Mouse (Mus musculus) v-Abl transformed pro-B cells (cell line): Measurements from ENCODE around the gene Cog2.

Experiments used
- in situ Hi-C, 2 experiments: fragments of 400-800 bp; cut with MboI; formaldehyde crosslinking; loops; one replicate each; pipeline ENCODE4 v1.15.1; 2025; ENCODE audit not compliant: unreplicated experiment in 2 of 2

Cog2 gene

GRCm38 (mm10) chr8:124520249-124521080 is at the start of gene Cog2:
Gene Cog2, plus strand, starts transcription at chr8:124520767.
- in situ Hi-C loops, result no loop called here

DNA sequence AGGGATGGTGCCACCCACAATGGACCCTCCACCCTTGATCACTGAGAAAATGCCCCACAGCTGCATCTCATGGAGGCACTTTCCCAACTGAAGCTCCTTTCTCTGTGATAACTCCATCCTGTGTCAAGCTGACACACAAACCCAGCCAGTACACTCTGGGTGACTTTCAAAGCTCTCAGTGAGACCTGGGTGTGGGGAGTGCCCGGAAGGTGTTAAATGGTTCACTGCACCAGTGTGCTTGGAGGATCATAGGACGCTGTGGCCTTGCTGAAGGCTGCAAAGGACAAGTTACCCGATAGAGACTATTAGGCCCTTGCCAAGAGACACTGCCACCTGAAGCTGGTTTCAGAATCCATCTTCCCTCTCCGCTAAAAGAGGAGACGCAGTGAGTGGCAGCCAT is 44.9 kb upstream of the Cog2 start:
- in situ Hi-C loops, result no loop called here

DNA sequence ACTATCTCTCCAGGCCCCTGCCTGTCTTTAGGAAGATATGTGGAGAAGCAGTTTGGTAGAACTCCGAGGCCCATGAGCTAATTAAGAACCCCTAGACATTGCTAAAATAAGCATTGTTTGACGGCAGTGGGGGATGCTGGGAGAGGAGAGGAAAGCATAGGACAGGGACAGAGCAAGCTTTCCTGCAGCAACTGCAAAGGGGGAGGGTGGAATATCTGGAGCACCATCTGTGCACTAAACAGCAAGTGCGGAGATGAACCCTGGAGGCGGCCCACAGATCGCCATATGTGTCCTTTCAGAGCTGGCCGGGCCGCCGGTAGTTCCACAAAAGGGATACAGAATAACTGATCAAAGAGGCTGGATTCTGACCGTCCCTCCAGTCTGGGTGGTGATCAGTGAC is 43.9 kb upstream of the Cog2 start:
- in situ Hi-C loops, result no loop called here

GRCm38 (mm10) chr8:124479251-124479650 is 41.3 kb upstream of the Cog2 start:
- in situ Hi-C loops, result no loop called here

DNA sequence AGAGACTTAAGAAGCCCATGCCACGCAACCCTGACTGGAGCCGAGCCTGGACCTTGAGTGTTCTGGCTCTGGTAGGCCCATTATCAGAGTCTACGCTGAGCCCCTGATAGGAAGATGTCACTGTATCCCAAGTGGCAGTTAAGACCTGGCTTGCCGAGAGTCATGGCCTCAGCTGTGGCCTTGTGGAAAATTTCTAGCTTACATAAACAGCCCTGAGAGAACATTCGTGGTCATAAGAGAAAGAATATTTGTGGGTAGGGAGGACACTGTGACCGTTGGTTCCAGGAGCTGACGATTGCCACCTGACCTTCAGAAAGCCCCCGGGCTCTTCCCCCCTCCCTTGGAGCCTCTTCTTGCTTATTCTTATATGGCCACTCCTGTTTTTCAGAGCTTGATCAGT is 40.2 kb upstream of the Cog2 start:
- in situ Hi-C loops, result no loop called here

DNA sequence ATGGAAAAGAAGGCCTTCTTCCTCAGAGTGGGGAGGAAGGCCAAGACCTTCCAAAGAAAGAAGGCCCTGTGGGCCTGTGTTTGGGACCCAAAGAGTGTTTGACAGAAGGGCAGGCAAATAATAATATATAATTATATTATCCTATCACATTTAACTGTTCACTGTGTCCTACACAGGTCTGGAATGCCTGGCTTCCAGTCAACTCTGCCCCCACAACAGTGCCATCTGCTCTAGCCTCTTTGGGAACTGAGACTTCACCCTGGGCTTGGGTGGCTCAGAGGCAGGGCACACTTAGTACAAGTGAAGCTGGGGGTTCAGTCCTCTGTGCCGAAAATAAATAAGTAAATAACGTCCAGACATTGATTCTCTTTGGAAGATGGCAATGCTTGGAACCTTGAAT is 37.8 kb upstream of the Cog2 start:
- in situ Hi-C loops, result no loop called here

DNA sequence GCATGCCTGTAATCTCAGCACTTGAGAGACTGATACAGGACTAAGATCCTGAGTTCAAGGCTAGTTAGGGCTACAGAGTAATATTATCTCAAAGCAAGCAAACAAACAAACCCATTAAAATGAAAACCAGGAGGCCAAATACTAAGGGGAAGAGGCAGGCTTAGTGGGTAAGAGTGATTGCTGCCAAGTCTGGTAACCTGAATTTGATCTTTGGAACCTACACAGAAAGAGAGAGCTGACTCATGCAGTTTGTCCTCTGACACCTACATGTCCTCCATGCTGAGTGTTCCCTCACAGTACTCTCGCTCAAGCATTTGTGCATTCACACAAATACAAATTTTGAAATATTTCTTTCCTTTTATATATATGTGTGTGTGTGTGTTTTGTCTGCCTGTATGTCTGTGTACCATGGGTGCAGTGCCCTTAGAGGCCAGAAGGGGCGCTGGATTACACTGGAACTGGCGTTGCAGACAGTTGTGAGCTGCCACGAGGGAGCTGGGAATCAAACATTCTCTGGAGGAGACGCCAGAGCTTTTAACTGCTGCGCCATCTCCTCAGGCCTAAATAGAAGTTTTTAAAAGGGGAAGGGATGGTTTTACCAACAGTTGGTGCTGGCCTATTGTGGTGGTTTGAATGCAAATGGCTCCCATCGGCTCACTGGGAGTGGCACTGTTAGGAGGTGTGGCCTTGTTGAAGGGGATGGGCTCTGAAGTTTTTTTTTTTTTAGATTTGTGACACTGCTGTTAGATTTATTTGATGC is 37.0 kb upstream of the Cog2 start:
- in situ Hi-C loops, result no loop called here

DNA sequence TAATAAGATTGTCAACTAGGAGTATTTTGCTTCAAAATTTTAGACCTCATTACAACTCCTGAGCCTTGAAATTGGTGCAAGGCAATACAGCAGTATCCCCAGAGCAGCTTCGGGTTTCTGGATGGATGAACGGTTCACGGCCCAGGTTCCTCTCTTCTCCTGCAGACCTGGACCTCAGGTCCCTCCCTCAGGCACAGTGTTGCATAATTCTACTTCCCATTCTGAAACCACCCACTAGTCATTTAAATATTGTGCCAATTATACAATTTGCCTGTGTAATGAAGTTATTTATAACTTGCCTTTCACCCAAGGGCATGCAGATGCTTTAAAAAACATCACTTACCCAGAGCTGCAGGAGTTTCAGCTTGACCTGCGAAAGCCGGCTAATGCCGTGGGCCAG is 31.3 kb upstream of the Cog2 start:
- in situ Hi-C loops, result no loop called here

GRCm38 (mm10) chr8:124489786-124490185 is 30.8 kb upstream of the Cog2 start:
- in situ Hi-C loops, result no loop called here

DNA sequence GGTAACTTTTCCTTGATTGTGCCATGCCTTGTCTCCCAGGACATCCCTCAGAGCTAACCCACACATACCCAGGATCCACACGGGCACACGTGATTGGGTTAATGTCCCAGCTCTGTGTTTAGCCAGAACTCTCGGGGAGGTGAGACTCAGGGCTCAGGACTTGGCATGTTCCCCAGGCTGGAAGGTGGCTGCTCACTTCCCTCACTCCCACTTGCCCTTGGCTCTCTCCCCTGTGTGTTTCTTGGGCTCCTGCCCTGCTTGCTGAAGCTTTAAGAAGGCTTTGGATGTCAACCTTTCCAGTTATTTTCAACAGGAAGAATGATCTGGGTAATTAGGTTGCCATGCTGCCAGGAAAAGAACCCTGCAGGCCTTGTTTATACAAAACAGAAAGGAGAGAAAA is 26.2 kb upstream of the Cog2 start:
- in situ Hi-C loops, result no loop called here

DNA sequence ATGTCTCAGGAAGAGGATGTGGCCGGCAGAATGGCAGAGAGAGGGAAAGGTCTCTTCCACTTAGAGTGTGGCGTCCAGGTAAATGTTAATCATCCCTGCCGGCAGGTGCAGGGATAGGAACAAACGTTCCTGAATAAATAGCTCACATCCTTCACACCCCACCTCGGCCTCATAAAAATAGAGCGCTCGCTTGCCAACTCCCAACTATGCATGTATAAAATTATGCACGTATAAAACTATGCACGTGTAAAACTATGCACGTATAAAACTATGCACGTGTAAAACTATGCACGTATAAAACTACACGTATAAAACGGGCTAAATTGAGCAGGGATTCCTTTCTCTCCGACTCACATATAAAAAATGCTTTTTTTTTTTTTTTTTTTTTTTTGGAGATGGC is 25.6 kb upstream of the Cog2 start:
- in situ Hi-C loops, result no loop called here

- in situ Hi-C loops, result no loop called here
These were observed 24.9 kb upstream of the Cog2 start for GRCm38 (mm10) chr8:124495676-124496075.

DNA sequence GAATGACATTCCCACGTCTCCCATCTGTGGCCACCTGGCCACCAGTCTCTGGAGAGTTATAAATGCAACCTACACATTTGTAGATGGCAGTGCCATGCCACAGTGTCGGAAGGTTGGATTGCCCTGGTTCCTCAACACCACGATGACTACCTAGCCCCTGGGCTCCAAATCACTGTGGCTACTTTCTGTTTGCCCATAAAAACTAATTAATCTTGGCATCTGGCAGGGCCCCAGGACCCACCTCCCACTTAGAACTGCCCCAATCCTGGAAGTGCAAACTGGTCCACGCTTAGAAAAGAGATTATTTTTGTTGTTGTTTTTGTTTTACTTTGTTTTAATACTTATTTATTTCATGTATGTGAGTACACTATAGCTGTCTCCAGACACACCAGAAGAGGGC is 24.3 kb upstream of the Cog2 start:
- in situ Hi-C loops, result no loop called here

DNA sequence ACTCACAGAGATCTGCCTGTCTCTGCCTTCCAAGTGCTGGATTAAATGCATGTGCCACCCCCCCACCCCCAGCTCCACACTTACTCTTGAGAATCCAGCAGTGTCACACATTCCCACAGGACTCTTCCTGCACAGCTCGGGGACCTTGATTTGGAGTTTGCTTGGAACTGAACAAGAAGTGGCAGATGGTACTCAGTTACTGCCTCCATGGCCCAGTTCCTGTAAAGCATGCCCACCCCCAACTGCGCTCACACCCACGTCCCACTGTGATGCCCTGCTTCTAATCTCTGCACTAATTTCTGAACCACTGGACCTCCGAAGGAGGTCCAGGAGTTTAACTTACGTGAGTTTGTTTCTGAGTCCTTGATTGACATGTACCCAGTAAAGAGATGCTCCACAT is 23.7 kb upstream of the Cog2 start:
- in situ Hi-C loops, result no loop called here

GRCm38 (mm10) chr8:124498398-124498797 is 22.2 kb upstream of the Cog2 start:
- in situ Hi-C loops, result no loop called here

GRCm38 (mm10) chr8:124499236-124499937 is 21.2 kb upstream of the Cog2 start:
- in situ Hi-C loops, result no loop called here

DNA sequence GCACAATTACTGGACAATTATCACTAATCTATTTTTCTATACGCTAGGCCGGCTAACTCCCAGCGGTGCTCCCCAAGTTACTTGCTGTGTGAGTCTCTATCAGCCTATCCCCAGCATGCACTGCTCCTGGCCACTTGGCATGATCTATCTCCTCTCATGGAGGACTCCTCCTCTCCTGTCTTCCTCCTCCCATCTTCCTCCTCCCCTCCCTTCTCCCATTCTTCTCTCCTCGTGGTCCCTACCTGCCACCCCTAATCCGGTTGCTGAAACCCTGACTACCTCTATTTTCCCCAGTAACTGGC is 20.7 kb upstream of the Cog2 start:
- in situ Hi-C loops, result no loop called here

DNA sequence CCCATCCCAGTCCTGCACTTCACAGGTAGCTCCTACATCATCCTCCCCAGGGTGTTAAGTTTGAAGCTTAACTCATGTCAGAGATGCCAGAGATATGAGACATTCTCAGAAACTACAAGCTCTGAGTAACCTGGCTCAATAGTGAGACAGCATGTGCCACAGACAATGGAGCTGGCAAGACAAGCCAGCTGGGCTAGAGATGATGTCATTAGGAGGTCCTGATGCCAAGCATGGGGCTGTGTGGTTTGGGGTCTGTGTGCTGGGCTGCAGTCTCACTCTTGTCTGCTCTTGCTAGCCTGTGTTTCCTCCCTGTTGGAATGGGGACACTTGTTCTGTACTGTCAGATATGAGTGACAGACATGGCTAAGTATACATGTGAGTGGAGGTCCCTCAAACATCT is 14.9 kb upstream of the Cog2 start:
- in situ Hi-C loops, result no loop called here

DNA sequence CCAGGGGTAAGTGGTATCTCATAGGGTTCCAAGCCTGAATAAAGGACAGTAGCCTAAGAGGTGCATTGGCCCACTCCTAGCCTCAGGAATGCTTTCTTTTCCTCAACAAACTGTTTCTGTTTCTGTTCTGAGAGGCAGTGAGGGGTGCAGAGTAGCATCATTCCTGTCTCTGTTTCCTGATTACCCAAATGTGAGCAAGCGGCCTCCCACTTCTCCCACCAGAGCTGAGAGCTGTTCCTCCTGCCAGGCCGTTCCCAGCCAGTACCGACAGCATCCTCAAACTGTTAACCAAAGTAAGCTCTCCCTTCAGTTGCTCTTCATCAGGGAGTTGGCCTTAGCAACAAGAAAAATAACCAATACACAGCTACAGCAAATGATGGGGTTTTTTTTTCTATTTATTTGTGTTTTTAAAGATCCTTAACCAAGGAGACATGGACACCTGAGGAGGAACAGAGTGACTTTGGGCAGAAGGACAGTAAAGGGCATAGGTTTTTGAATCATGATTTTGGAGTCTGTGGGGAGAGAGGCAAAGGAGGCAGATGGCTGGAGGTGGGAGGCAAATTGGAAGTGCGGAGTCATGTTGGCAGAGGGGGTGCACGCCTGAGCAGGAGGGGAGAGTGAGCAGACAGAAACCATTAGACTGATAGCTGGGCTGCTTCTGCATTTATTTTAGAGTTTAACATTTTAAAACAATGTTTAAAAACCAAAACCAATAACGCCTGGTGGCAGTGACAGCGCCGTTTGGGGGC is 12.8 kb upstream of the Cog2 start:
- in situ Hi-C loops, result no loop called here

- in situ Hi-C loops, result no loop called here
These were observed 12.3 kb upstream of the Cog2 start for GRCm38 (mm10) chr8:124508321-124508695.

DNA sequence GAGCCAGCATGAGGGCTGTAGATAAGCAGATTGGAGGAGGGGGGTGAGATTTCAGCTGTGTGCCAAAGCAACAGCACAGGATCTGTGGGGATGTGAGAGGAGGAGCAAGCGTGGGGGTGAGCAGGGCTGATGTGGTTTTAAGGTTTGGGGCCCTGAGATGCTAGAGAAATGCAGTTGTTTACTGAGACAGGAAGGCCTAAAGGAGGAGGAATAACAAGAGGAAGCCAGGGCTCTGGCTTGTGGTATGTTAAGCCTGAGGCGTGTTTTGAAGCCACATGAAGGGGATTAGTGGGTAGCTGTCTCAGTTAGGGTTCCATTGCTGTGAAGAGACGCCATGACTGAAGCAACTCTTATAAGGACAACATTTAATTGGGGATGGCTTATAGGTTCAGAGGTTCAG is 11.4 kb upstream of the Cog2 start:
- in situ Hi-C loops, result no loop called here
